Mouse (Mus musculus): ENCODE results near the gene Rfx2.

- TF ChIP-seq CTCF (conservative IDR thresholded peaks at IDR 0.05; ENCODE audit: low read length) (no peak), NANOG (IDR thresholded peaks at IDR 0.05; ENCODE audit: borderline replicate concordance, low read length) (no peak), POU5F1 (IDR thresholded peaks at IDR 0.05; ENCODE audit: borderline replicate concordance, low read length) (no peak)
Observed at GRCm38 (mm10) chr17:56753452-56753851, 77.4 kb downstream of the Rfx2 start.
